Mouse (Mus musculus): ENCODE measurements around the gene Pygb. TPM values are rescaled to one million over a fixed set of nuclear protein-coding genes. Genes with fewer than 3 reads are reported as not detected.

The Pygb gene
- polyA plus RNA-seq, 2 experiments, result 12.9 to 13.5 TPM

DNA sequence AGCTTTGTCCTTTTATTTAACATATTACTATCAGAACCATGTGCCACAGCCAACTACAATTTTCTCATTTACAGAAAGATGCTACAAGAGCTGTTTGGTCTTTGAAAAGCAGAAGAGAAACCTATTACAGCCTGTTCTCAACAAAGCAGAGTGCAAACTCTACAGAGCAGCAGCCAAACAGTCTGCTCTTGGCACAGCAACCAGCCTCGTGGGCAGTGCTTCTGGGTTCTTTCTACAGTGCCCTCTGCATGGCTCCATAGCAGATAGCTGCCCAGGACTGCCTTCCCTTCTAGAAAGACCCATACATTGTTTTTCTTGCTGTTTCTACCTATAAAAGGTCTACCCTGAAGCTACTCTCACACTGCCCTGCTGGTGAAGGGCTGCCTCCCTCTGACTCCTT, 58.3 kb downstream of the Pygb start:
- ATAC-seq (ENCODE audit: insufficient read depth), result no peak

DNA sequence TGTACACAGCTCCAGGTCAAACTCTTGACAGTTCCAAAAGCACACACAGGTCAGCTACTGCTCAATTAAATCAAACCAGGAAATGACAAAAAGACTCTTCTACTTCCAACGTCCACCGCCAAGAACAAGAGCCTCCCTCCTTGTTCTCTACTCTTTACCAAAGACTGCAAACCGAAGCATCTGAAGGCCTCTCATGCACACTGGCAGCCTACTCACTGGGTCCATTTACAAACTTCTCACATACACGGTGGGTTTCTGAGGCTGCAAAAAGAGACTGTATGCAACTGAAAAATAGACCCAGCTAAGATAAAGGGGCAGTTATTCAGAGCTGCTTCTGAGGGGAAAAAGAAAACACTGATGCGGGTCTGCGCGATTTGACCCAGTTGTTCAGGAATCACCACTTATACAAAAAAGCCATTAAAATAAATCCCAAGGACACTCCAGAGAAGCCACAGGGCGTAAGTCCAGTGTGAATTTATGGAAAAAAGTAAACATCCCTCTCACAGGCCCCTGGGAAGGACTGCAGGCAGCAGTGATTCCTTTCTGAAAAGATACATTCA, 61.0 kb downstream of the Pygb start:
- H3K4me3 ChIP-seq (ENCODE audit: insufficient read depth in 1 of 2, low read depth in 2 of 2, low read length in 2 of 2), result no peak overlapping the region
- DNase-seq (ENCODE audit: low read depth in 3 of 3, low spot score in 3 of 3), result no peak
- no peaks in the 10 kb centered on the region for H3K9me3 ChIP-seq (ENCODE audit: control insufficient read depth, low read length)
- H3K36me3 ChIP-seq (replicated peaks; ENCODE audit: control insufficient read depth, insufficient read depth, low read depth), result no peaks in the 10 kb centered on the region
- no peak for ATAC-seq (ENCODE audit: insufficient read depth)
- H3K27me3 ChIP-seq (ENCODE audit: control insufficient read depth, insufficient read depth, low read length), result no peaks in the 10 kb centered on the region
- no peak overlapping the region for H3K9ac ChIP-seq (replicated peaks)
- H3K4me1 ChIP-seq (replicated peaks; ENCODE audit: control insufficient read depth in 2 of 2, insufficient read depth in 2 of 2, low read length in 1 of 2), result no peaks in the 10 kb centered on the region
- no peak overlapping the region for H3K27ac ChIP-seq
- H3K4me2 ChIP-seq (ENCODE audit: low read depth), result no peak overlapping the region
- TF ChIP-seq EP300 (IDR thresholded peaks at IDR 0.05; ENCODE audit: low read depth), result no peak
- WGBS (ENCODE audit: insufficient replicate concordance), result 75% methylated on average over 8 of the region's 8 CpGs

More for the DNA sequence above, 58.3 kb downstream of the Pygb start:
- Histone ChIP-seq H3K27ac (no peak overlapping the region), H3K36me3 (replicated peaks; ENCODE audit: control insufficient read depth, insufficient read depth, low read depth) (no peaks in the 10 kb centered on the region), H3K4me2 (ENCODE audit: low read depth) (no peak overlapping the region), H3K4me1 (replicated peaks; ENCODE audit: control insufficient read depth in 2 of 2, insufficient read depth in 2 of 2, low read length in 1 of 2) (no peaks in the 10 kb centered on the region), H3K9ac (replicated peaks) (no peak overlapping the region), H3K27me3 (ENCODE audit: control insufficient read depth, insufficient read depth, low read length) (no peaks in the 10 kb centered on the region), H3K9me3 (ENCODE audit: control insufficient read depth, low read length) (no peaks in the 10 kb centered on the region), H3K4me3 (ENCODE audit: insufficient read depth in 1 of 2, low read depth in 2 of 2, low read length in 2 of 2) (no peak overlapping the region)
- no peak for TF ChIP-seq CTCF (IDR thresholded peaks at IDR 0.05; ENCODE audit: low read depth)
- no peak for TF ChIP-seq EP300 (IDR thresholded peaks at IDR 0.05; ENCODE audit: low read depth)
- 63% methylated on average over 1 of the region's 1 CpGs for WGBS (ENCODE audit: insufficient replicate concordance)
- DNase-seq (ENCODE audit: low read depth in 3 of 3, low spot score in 3 of 3), result no peak

DNA sequence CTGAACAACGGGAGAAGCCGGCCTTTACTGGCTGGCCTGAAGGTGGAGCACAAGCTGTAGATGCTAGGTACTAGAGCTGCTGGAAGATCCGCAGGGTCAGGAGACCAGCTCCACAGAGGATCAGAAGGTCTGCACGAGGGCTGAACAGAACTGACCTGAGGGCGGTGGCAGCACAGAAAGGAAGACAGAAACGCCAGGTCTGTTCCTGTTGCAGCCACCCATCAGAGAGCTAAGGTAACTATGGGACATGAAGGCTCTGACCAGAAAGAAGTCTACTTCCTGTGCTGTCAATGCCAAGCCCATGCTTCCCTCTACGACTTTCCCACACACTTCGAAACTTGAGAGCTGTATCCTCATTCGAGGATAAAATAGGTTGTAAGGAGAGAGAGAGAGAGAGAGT, 64.7 kb downstream of the Pygb start:
- H3K36me3 ChIP-seq (replicated peaks; ENCODE audit: control insufficient read depth, insufficient read depth, low read depth), result no peaks in the 10 kb centered on the region
- ATAC-seq (ENCODE audit: insufficient read depth) (0 out of 2 replicates have a peak, but pooled peaks have one; percentile 14), DNase-seq (ENCODE audit: low read depth in 3 of 3, low spot score in 3 of 3) (no peak)
- no peaks in the 10 kb centered on the region for H3K4me1 ChIP-seq (replicated peaks; ENCODE audit: control insufficient read depth in 2 of 2, insufficient read depth in 2 of 2, low read length in 1 of 2)
- WGBS (ENCODE audit: insufficient replicate concordance), result 45% methylated on average over 9 of the region's 9 CpGs
- no peak overlapping the region for H3K27ac ChIP-seq
- H3K9me3 ChIP-seq (ENCODE audit: control insufficient read depth, low read length), result no peaks in the 10 kb centered on the region
- H3K27me3 ChIP-seq (ENCODE audit: control insufficient read depth, insufficient read depth, low read length), result no peaks in the 10 kb centered on the region
- H3K4me3 ChIP-seq (ENCODE audit: insufficient read depth in 1 of 2, low read depth in 2 of 2, low read length in 2 of 2), result no peak overlapping the region
- no peak overlapping the region for H3K9ac ChIP-seq (replicated peaks)
- TF ChIP-seq CTCF (IDR thresholded peaks at IDR 0.05; ENCODE audit: low read depth) (no peak), EP300 (IDR thresholded peaks at IDR 0.05; ENCODE audit: low read depth) (no peak)
- H3K4me2 ChIP-seq (ENCODE audit: low read depth), result no peak overlapping the region

DNA sequence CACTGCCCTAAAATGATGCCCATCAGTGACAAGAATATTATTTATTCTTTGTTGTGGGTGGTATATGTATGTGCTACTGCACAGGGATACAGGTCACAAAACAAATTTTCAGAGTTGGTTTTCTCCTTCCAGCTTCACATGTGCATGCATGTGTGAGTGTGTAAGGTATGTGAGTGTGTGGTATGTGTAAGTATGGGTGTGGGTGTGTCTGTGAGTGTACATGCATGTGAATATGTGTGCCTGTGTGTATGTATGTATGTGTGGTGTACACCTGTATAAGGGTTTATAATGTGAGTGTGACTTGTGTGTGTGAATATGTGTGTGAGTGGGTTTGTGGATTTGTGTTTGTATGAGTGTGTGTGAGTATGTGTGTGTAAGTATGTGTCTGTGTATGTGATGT, 68.7 kb downstream of the Pygb start:
- Histone ChIP-seq H3K9ac (replicated peaks) (no peak overlapping the region), H3K9me3 (ENCODE audit: control insufficient read depth, low read length) (no peaks in the 10 kb centered on the region), H3K27ac (no peak overlapping the region), H3K4me2 (ENCODE audit: low read depth) (no peak overlapping the region), H3K36me3 (replicated peaks; ENCODE audit: control insufficient read depth, insufficient read depth, low read depth) (no peaks in the 10 kb centered on the region), H3K4me1 (replicated peaks; ENCODE audit: control insufficient read depth in 2 of 2, insufficient read depth in 2 of 2, low read length in 1 of 2) (no peaks in the 10 kb centered on the region), H3K27me3 (ENCODE audit: control insufficient read depth, insufficient read depth, low read length) (no peaks in the 10 kb centered on the region), H3K4me3 (ENCODE audit: insufficient read depth in 1 of 2, low read depth in 2 of 2, low read length in 2 of 2) (no peak overlapping the region)
- DNase-seq (ENCODE audit: low read depth in 3 of 3, low spot score in 3 of 3), result no peak
- ATAC-seq (ENCODE audit: insufficient read depth), result no peak
- no peak for TF ChIP-seq EP300 (IDR thresholded peaks at IDR 0.05; ENCODE audit: low read depth)
- no peak for TF ChIP-seq CTCF (IDR thresholded peaks at IDR 0.05; ENCODE audit: low read depth)

DNA sequence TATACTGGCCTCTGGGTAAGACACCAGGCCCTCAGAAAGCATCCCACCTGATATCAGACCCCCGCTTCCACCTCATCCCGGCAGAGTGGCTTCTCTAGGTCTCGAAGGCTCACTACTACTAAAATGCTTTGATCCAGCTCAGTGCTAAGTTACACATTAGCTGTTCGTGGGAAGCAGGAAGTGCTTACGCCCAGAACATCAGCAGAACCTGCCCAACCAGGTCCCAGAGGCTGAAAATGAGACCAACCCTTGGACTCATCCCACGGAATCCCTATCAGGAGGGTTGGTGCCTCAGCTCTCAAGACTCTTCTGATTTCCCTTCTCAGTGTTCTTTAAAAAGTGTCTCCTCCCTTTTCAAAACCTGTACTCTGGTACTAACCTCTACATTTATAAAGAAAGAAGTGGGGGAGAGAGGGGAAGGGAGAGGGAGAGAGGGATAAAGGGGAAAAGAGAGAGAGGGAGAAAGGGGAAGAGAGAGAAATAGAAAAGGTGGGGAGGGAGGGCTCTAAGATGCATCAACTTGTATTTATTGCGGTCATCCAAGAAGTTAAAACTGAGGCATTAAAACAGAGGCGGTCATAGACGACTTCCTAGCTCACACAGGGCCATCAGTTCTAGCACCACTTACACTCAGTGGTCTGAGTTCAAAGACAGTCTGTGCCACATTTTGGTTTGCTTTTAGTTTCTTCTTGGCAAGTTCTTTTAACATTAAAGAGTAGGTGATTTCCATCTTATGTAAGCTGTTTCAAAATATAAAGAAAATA, 72.4 kb downstream of the Pygb start:
- 64% methylated on average over 9 of the region's 9 CpGs for WGBS (ENCODE audit: insufficient replicate concordance)
- no peaks in the 10 kb centered on the region for H3K36me3 ChIP-seq (replicated peaks; ENCODE audit: control insufficient read depth, insufficient read depth, low read depth)
- no peak for TF ChIP-seq EP300 (IDR thresholded peaks at IDR 0.05; ENCODE audit: low read depth)
- TF ChIP-seq CTCF (IDR thresholded peaks at IDR 0.05; ENCODE audit: low read depth), result no peak
- no peaks in the 10 kb centered on the region for H3K4me1 ChIP-seq (replicated peaks; ENCODE audit: control insufficient read depth in 2 of 2, insufficient read depth in 2 of 2, low read length in 1 of 2)
- no peak for ATAC-seq (ENCODE audit: insufficient read depth)
- no peaks in the 10 kb centered on the region for H3K27me3 ChIP-seq (ENCODE audit: control insufficient read depth, insufficient read depth, low read length)
- no peaks in the 10 kb centered on the region for H3K9me3 ChIP-seq (ENCODE audit: control insufficient read depth, low read length)
- no peak for DNase-seq (ENCODE audit: low read depth in 3 of 3, low spot score in 3 of 3)
- no peak overlapping the region for H3K4me3 ChIP-seq (ENCODE audit: insufficient read depth in 1 of 2, low read depth in 2 of 2, low read length in 2 of 2)
- no peak overlapping the region for H3K27ac ChIP-seq
- H3K4me2 ChIP-seq (ENCODE audit: low read depth), result no peak overlapping the region
- no peak overlapping the region for H3K9ac ChIP-seq (replicated peaks)
